Mouse (Mus musculus): ENCODE data around the gene Izumo1.

DNA sequence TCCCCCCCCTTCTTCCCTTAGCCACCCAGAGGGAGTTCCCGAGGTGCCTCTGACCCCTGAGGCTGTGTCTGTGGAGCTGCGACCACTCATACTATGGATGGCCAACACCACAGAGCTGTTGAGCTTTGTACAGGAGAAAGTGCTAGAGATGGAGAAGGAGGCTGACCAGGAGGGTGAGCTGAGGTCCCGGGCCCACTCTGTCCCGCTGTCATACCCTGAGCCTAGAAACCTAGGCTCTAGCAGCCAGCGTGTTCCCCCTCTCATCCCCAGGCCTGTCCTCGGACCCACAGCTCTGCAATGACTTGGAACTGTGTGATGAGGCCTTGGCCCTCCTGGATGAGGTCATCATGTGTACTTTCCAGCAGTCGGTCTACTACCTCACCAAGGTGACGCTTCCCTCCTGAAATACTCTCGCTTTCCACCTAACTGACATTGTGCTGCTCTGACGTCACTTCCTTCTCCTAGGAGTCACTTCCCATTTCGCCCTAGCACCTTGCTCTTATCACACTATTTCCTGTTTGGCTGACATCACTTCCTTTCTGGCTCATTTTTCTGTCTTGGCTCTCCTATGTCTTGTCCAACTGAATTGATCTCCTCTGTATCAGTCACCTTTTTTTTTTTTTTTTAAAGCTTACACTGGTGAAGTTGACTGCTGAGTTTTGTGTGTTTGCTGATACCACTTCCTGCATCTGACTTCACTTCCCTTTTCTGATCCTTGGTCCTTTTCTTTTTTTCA is 13.5 kb downstream of the Izumo1 start:
- TF ChIP-seq CTCF (IDR thresholded peaks at IDR 0.05; ENCODE audit: borderline replicate concordance, extremely low read depth, insufficient read depth, insufficient read length) (no peak), POLR2A (IDR thresholded peaks at IDR 0.05; ENCODE audit: borderline replicate concordance, extremely low read depth, insufficient read depth, insufficient read length, poor library complexity, severe bottlenecking) (no peak)
